Mouse (Mus musculus): ENCODE data around the gene Ms4a18. TPM values are rescaled to one million over a fixed set of nuclear protein-coding genes. Genes with fewer than 3 reads are reported as not detected.
"Not testable (repeated sequence)": the region's sequence is repeated elsewhere in the genome, so short reads cannot be mapped to it uniquely, and the experiment has no call there.

The Ms4a18 gene
- polyA plus RNA-seq (2016; fragmentation: Nextera tagmentation; extraction: Ambion mirVana), result not detected in 2 replicates

DNA sequence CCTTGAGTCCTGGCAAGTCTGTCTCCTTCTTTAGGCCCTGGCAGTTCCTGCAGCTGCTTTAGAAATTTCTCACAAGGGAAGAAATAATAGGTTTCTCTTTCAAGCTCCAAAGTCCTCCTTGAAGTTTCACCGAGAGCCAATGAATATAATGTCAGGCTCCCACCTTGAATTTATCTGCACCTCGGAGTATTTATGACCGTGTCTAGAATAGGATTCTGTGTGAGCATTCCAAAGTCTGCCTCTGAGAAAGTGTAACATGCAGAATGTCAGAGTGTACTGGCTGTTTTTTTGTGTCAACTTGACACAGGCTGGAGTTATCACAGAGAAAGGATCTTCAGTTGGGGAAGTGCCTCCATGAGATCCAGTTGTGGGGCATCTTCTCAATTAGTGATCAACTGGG is at the start of gene Ms4a18:
Gene Ms4a18, minus strand, starts transcription at position 141 of the 400 bp plus-strand sequence.
- no peaks in the 10 kb centered on the region for H3K27me3 ChIP-seq
- no peaks in the 10 kb centered on the region for H3K4me1 ChIP-seq
- no peak within 1 kb of the TSS for H3K9ac ChIP-seq
- no peak for ATAC-seq (ENCODE audit: low FRiP score)
- no peaks in the 10 kb centered on the region for H3K9me3 ChIP-seq (replicated peaks)
- H3K4me2 ChIP-seq (replicated peaks), result no peak within 1 kb of the TSS
- WGBS, result 93% methylated on average over 3 of the region's 3 CpGs
- H3K4me3 ChIP-seq, result no peak within 1 kb of the TSS
- no peaks in the 10 kb centered on the region for H3K36me3 ChIP-seq
- H3K27ac ChIP-seq, result no peak within 1 kb of the TSS

- H3K9ac ChIP-seq, result no peak overlapping the region
- H3K4me3 ChIP-seq, result no peak overlapping the region
- H3K4me2 ChIP-seq (replicated peaks), result no peak overlapping the region
- no peaks in the 10 kb centered on the region for H3K4me1 ChIP-seq
- H3K27me3 ChIP-seq, result no peaks in the 10 kb centered on the region
- H3K36me3 ChIP-seq, result no peaks in the 10 kb centered on the region
- ATAC-seq (ENCODE audit: low FRiP score), result no peak
- WGBS, result 69% methylated on average over 2 of the region's 2 CpGs
- no peak overlapping the region for H3K27ac ChIP-seq
- no peaks in the 10 kb centered on the region for H3K9me3 ChIP-seq (replicated peaks)
Observed at GRCm38 (mm10) chr19:11065202-11065875, 47.5 kb upstream of the Ms4a18 start.

GRCm38 (mm10) chr19:11060900-11061299 is 43.1 kb upstream of the Ms4a18 start:
- ATAC-seq (ENCODE audit: low FRiP score), result no peak
- H3K4me1 ChIP-seq, result no peaks in the 10 kb centered on the region
- H3K4me3 ChIP-seq, result no peak overlapping the region
- no peaks in the 10 kb centered on the region for H3K27me3 ChIP-seq
- no peaks in the 10 kb centered on the region for H3K9me3 ChIP-seq (replicated peaks)
- 84% methylated on average over 1 of the region's 1 CpGs for WGBS
- H3K36me3 ChIP-seq, result no peaks in the 10 kb centered on the region
- H3K4me2 ChIP-seq (replicated peaks), result no peak overlapping the region
- no peak overlapping the region for H3K27ac ChIP-seq
- no peak overlapping the region for H3K9ac ChIP-seq

- no peaks in the 10 kb centered on the region for H3K9me3 ChIP-seq (replicated peaks)
- no peak overlapping the region for H3K27ac ChIP-seq
- H3K4me2 ChIP-seq (replicated peaks), result no peak overlapping the region
- no peaks in the 10 kb centered on the region for H3K27me3 ChIP-seq
- H3K4me1 ChIP-seq, result no peaks in the 10 kb centered on the region
- no peak overlapping the region for H3K4me3 ChIP-seq
- no peak overlapping the region for H3K9ac ChIP-seq
- no peaks in the 10 kb centered on the region for H3K36me3 ChIP-seq
- ATAC-seq (ENCODE audit: low FRiP score), result no peak
Observed at GRCm38 (mm10) chr19:11059967-11060366, 42.1 kb upstream of the Ms4a18 start.

DNA sequence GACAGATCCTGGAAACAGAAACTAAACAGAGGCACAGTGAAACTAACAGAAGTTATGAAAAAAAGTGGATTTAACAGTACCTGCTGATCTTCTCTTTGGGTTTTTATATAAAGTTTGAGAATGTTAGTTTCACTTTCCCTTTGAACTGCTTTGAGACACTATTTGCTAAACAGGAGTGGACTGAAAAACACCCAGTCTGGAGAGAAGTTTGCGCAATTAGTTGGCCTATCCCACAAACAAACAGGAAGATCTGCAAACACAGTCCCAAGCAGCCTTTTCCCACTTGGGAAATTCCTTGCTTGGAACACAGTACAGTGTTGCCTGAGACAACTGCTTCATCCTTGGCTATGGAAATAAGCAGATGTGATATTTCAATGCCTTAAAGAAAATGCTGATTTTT is 37.9 kb upstream of the Ms4a18 start:
- WGBS, result 97% methylated on average over 1 of the region's 1 CpGs
- not testable (repeated sequence) for H3K27me3 ChIP-seq

GRCm38 (mm10) chr19:11053277-11053676 is 35.4 kb upstream of the Ms4a18 start:
- WGBS, result 69% methylated on average over 3 of the region's 3 CpGs
- H3K27me3 ChIP-seq, result no peaks in the 10 kb centered on the region
- ATAC-seq (ENCODE audit: low FRiP score), result no peak
- H3K4me3 ChIP-seq, result no peak overlapping the region
- no peaks in the 10 kb centered on the region for H3K36me3 ChIP-seq
- H3K27ac ChIP-seq, result no peak overlapping the region
- no peaks in the 10 kb centered on the region for H3K9me3 ChIP-seq (replicated peaks)
- H3K9ac ChIP-seq, result no peak overlapping the region
- no peak overlapping the region for H3K4me2 ChIP-seq (replicated peaks)
- no peaks in the 10 kb centered on the region for H3K4me1 ChIP-seq

More for the DNA sequence above, 37.9 kb upstream of the Ms4a18 start:
- ATAC-seq (ENCODE audit: low FRiP score); H3K9me3 ChIP-seq (replicated peaks); H3K36me3 ChIP-seq; H3K9ac ChIP-seq; H3K4me3 ChIP-seq; H3K4me2 ChIP-seq (replicated peaks); H3K4me1 ChIP-seq; H3K27ac ChIP-seq: not testable (repeated sequence)

- Histone ChIP-seq H3K36me3 (no peaks in the 10 kb centered on the region), H3K4me3 (no peak overlapping the region), H3K4me2 (replicated peaks) (no peak overlapping the region), H3K9ac (no peak overlapping the region), H3K4me1 (no peaks in the 10 kb centered on the region), H3K27ac (no peak overlapping the region), H3K9me3 (replicated peaks) (no peaks in the 10 kb centered on the region), H3K27me3 (no peaks in the 10 kb centered on the region)
- 66% methylated on average over 5 of the region's 5 CpGs for WGBS
- ATAC-seq (ENCODE audit: low FRiP score), result no peak
Observed at GRCm38 (mm10) chr19:11052877-11053276, 35.0 kb upstream of the Ms4a18 start.

DNA sequence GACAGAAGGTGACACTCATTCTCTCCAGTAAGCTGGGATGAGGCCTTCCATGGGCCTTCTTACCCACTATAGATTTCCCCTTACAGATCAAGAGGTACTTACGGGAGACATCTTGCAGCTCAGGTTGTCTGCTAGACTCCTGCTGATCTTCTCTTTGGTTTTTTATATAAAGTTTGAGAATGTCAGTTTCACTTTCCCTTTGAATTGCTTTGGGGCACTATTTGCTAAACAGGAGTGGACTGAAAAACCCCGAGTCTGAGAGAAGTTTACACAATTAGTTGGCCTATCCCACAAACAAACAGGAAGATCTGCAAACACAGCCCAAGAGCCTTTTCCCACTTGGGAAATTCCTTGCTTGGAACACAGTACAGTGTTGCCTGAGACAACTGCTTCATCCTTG is 32.5 kb upstream of the Ms4a18 start:
- Histone ChIP-seq H3K9me3 (replicated peaks) (no peaks in the 10 kb centered on the region), H3K4me2 (replicated peaks) (no peak overlapping the region), H3K36me3 (no peaks in the 10 kb centered on the region), H3K27me3 (no peaks in the 10 kb centered on the region), H3K4me1 (no peaks in the 10 kb centered on the region), H3K27ac (no peak overlapping the region), H3K4me3 (no peak overlapping the region), H3K9ac (no peak overlapping the region)
- no peak for ATAC-seq (ENCODE audit: low FRiP score)
- WGBS, result 73% methylated on average over 2 of the region's 2 CpGs

DNA sequence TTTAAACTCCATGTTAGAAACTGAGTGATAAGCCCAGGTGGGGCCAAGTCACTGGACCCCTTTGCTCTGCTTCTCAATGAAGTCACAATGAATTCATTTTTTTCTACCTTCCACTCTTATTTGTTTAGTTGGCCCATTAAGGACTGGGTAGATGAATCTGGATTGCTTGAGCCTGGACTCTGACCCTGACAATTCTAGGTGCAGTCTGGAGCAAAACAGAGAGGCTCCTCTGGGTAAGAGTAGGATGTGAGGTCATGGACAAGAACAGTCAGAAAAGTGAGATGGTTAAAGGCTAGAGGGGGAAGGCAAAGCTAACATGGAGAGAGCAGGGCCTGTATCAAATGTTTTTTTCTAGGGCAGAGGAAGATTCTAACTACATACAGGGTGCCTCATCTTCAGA is 31.6 kb upstream of the Ms4a18 start:
- no peaks in the 10 kb centered on the region for H3K36me3 ChIP-seq
- H3K27me3 ChIP-seq, result no peaks in the 10 kb centered on the region
- no peak overlapping the region for H3K9ac ChIP-seq
- H3K27ac ChIP-seq, result no peak overlapping the region
- ATAC-seq (ENCODE audit: low FRiP score), result no peak
- H3K9me3 ChIP-seq (replicated peaks), result no peaks in the 10 kb centered on the region
- H3K4me3 ChIP-seq, result no peak overlapping the region
- H3K4me2 ChIP-seq (replicated peaks), result no peak overlapping the region
- no peaks in the 10 kb centered on the region for H3K4me1 ChIP-seq

DNA sequence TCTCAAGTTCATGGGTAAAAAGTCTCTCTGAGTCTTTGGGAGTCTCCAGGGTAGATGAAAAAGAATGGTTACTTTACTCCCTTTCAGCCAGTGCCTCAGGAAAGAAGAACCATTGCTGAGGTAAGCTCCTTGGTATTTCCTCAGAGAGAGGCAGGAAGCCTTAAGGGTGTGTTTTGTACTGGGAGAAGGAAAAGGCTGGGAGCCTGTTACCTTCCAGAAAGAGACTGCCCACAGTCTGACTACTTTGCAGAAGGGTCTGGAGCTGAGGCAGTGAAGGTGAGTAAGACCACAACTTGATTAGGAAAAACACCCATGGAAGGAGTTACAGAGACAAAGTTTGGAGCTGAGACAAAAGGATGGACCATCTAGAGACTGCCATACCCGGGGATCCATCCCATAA is 30.7 kb upstream of the Ms4a18 start:
- no peaks in the 10 kb centered on the region for H3K36me3 ChIP-seq
- 73% methylated on average over 1 of the region's 1 CpGs for WGBS
- H3K27me3 ChIP-seq, result no peaks in the 10 kb centered on the region
- no peak overlapping the region for H3K4me3 ChIP-seq
- H3K9me3 ChIP-seq (replicated peaks), result no peaks in the 10 kb centered on the region
- no peak overlapping the region for H3K9ac ChIP-seq
- no peak for ATAC-seq (ENCODE audit: low FRiP score)
- no peaks in the 10 kb centered on the region for H3K4me1 ChIP-seq
- no peak overlapping the region for H3K4me2 ChIP-seq (replicated peaks)
- no peak overlapping the region for H3K27ac ChIP-seq

DNA sequence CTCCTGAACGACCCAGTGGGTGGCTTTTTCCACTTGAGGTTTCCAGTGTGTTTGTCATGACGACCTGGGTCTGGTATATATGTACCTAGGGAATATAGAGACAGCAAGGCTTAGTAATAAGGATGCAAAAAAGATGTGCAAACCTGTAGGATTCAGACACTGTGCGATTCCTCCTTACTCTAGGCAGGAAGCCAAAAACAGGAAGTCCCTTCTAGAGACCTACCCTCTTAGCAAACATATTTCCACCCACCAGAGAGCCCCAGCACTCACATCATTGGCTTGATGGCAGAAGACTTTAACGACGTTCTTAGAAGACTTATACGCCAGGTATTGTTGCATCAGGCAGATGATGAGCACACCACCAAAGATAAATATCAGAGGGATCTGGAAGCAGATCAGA is 30.2 kb upstream of the Ms4a18 start:
- Histone ChIP-seq H3K4me1 (no peaks in the 10 kb centered on the region), H3K4me2 (replicated peaks) (no peak overlapping the region), H3K9me3 (replicated peaks) (no peaks in the 10 kb centered on the region), H3K27ac (no peak overlapping the region), H3K4me3 (no peak overlapping the region), H3K9ac (no peak overlapping the region), H3K36me3 (no peaks in the 10 kb centered on the region), H3K27me3 (no peaks in the 10 kb centered on the region)
- ATAC-seq (ENCODE audit: low FRiP score), result no peak
- 77% methylated on average over 6 of the region's 6 CpGs for WGBS

DNA sequence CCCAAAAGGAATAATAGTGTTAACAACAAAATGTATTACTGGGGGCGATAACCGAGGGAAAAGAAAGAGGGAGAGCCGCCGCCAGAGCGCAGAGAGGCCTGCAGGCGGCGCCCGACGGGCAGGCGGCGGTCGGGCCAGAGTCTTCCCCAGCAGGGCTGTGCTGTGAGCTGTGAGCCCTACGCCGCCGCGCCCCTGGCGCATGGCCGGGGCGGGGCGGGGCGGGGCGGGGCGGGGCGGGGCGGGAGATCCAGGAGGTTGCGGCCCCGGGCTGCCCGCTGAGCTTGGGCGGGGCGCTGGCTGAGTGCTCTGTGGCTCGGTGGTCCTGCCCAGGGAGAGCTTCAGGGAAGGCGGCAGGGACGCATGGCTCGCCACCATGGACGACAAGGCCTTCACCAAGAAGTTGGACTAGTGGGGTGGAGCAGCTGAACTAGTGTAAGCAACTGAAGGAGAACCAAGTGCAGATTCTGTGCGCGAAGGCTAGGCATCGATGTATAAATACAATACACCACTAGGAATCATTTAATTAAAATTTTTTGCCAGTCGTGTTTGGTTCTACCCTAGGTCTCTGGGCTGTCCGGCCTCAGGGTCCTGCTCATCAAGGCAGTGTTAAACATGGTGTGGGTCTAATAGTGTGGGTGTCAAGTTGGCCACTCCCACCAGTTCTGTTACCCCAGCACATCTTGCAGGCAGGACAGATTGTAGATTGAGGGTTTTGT is 27.3 kb upstream of the Ms4a18 start:
- Histone ChIP-seq H3K4me1 (no peaks in the 10 kb centered on the region), H3K27ac (no peak overlapping the region), H3K27me3 (no peaks in the 10 kb centered on the region), H3K9me3 (replicated peaks) (no peaks in the 10 kb centered on the region), H3K4me3 (peak overlapping the region; percentile 37), H3K4me2 (replicated peaks) (peak overlapping the region; percentile 59), H3K36me3 (no peaks in the 10 kb centered on the region), H3K9ac (peak overlapping the region; percentile 27; the same call in 1 of the 2 replicates)
- peak; percentile 99 for ATAC-seq (ENCODE audit: low FRiP score)
- 8% methylated on average over 34 of the region's 40 CpGs for WGBS

DNA sequence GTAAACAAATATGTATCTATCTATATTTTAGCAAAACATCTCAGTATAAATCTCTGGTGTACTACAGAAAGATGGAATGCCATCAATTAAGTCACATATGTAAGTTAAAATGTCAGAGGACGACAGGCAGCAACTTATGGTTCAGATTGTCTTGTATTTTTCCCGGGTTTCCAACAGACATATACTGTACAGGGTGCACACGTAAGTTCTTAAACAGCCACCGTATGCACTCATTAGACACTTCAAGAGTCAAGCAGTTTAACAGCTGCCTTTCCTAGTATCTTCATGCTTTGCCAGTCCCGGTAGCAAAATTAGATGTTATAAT is 26.8 kb upstream of the Ms4a18 start:
- Histone ChIP-seq H3K4me1 (no peaks in the 10 kb centered on the region), H3K9me3 (replicated peaks) (no peaks in the 10 kb centered on the region), H3K4me3 (peak overlapping the region; percentile 37), H3K27ac (no peak overlapping the region), H3K36me3 (no peaks in the 10 kb centered on the region), H3K9ac (peak overlapping the region; percentile 27; the same call in 1 of the 2 replicates), H3K27me3 (no peaks in the 10 kb centered on the region), H3K4me2 (replicated peaks) (peak overlapping the region; percentile 59)
- ATAC-seq (ENCODE audit: low FRiP score), result peak; percentile 83
- 30% methylated on average over 5 of the region's 5 CpGs for WGBS

All from hindbrain, embryonic 12.5 days (tissue).